Mouse (Mus musculus): Measurements from ENCODE around the gene Krt18. TPM values are rescaled to one million over a fixed set of nuclear protein-coding genes. Genes with fewer than 3 reads are reported as not detected.

Gene Krt18
- total RNA-seq, 2 experiments from 2014 or later = 20.2 to 24.9 TPM

DNA sequence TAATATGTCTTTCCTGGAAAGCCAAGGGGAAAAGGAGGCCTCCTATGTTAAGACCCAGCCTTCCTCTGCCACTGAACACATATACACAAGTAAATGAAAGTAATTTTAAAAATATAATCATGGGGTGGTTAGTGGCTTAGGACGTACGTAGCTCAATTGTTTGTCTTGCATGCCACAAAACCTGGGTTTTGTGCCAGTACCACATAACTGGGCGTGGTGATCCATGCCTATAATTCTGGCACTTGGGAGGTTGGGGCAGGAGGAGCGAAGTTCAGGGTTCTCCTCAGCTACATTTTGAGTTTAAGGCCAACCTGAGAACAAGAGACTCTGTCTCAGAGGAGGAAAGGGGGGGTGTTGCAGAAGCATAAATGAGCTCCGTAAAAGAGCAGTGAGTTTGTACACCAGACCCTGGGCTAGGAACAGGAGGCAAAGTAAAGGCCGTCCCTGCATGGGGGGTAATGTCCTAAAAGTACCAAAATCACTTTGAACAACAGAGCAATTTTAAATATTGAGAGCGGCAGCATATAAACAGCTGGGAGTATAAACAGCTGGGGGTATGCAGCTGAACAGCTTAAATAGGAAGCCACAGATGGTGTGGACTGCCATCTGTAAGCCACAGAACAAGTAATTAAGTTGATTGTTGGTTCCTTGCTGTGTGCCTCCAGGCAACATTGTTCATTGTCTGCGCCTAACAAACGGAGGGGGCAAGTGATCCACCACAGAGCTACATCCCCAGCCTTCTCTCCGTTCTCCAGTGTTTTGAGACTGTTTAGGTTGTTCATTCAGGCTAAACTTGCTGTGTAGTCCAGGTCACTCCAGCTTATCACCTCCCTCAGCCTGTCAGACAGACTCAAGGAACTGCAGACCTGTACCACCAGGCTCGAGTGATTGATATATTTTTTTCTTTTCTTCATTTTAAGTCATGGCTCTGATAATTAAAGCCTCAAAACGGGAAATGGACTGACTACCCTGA lies 20.6 kb upstream of the Krt18 start:
- ATAC-seq (replicated peaks; ENCODE audit: poor library complexity, severe bottlenecking) = no peak

DNA sequence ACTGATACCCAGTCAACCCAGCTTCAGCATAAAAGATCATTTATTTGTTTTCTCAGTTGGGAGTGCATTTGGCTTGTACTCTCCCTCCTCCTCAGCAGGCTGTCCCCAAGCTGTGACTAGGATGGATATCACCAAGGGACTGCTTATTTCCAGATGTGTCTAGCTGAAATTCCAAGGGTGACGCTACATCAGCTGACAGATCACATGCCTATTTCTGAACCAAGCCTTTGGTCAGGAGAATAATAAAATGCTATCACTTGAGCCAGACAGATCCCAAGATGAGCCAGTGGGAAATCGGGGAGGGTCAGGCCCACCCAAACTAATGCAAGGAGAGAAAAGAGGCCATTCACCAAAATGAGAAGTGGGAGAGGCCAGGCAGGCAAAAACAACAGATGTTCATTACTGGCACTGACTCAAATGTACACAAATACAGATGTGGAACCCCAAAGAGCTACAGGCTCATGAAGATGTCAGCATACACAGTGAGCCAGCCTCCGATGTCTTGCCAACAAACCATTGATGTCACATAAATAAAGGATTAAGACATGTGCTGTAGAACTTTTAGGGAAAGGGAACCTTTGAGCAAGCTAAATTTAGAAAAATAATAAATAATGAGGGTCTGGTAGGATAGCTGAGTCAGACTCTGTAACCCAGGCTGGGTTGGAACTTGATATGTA lies 17.3 kb upstream of the Krt18 start:
- ATAC-seq (replicated peaks; ENCODE audit: poor library complexity, severe bottlenecking) = no peak

DNA sequence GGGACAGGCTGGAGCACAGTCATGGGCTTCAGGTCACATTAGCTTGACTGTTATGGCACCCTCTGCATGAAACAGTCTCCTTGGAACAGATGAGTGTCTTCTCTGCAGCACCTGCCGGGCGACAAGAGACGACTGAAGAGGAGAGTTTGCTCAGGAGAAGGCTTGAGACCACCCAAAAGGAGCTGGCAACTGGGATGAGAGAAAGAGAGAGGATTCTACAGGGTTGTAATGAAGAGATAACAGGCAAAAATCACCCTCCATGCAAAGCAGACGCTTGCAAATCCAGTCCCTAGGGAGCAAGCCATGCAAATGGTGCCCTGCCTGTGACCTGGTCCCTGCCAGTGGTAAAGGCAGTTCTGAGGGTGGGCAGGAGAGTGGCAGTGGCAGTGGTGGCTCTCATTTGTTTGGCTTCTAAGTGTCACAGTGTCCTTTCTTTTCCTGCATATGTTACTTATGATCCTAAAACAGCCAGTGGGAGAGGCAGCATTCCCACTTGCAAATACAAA lies 15.7 kb upstream of the Krt18 start:
- ATAC-seq (replicated peaks; ENCODE audit: poor library complexity, severe bottlenecking) = no peak

DNA sequence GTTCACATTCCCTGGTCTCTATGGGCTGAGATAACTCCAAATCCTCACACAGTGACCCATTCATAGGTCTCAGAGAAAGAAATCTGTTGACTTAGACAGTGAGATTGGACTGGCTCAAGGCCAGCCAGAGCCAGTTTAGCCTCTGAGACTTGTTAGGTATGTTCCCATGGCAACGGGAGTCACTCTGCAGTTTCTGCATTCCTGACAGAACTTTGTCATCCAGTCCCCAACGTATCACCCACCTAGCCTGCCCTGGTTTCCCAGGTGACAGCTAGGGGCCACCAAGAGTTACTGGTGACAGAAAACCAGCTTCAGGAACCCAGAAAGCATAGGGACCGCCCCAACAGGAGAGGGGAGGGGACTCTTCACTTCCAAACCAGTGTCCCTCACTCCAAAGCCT lies 14.3 kb upstream of the Krt18 start:
- no peak for ATAC-seq (replicated peaks; ENCODE audit: poor library complexity, severe bottlenecking)

DNA sequence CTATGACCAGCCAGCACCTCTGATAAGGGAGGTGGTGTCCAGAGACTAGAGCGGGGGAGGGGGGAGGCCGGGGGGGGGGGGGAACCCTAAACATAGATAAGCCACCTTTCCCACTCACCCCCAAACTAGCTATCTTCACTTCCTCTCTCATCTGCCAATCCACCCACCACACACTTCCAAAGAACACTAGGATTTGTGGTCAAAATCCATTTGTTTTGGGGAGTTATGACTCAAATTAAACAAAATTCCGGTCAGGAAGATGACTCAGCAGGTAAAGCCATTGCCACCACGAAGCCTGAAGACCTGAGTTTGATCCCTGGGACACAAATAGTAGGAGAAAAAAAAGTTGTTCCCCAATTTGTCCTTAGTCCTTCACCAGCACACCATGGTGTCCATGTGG lies 13.1 kb upstream of the Krt18 start:
- no peak for ATAC-seq (replicated peaks; ENCODE audit: poor library complexity, severe bottlenecking)

DNA sequence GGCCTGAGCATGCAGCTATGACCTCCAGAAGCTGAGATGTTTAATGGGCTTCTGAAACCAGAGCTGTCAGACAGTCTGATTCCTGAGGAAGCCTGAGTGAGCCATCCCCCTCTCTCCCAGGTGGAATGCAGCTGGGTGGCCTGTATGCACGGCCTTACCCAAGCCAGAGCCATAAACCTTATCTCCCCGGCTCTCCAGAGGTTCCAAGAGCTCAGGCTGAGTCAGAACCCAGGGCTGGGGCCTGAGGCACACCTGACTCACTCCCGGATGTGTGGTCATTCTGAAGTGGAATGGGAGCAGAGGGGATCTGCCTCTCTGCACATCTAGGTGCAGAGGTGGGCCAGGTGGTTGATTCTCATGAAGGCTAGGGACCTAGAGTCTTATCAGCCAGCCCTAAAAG lies 11.9 kb upstream of the Krt18 start:
- no peak for ATAC-seq (replicated peaks; ENCODE audit: poor library complexity, severe bottlenecking)

DNA sequence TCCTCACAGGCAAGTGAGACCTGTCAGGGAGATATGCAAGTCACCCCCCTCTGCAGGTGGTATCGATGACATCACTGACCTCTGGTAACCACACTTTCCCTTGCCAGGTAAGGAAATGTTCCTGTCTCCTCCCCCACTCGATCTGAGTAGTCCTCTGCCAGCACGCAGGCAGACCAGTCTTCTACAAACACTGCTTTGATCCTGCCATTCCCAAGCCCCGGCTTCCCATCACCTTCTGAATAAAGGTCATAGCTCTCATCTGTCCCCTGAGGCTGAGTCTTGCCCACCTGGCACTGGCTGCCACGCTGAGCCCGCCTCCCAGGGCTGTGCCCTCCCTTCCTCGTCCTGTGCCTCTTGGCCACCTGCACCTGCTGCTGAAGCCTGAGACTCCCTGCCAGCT lies 11.2 kb upstream of the Krt18 start:
- ATAC-seq (replicated peaks; ENCODE audit: poor library complexity, severe bottlenecking) = no peak

DNA sequence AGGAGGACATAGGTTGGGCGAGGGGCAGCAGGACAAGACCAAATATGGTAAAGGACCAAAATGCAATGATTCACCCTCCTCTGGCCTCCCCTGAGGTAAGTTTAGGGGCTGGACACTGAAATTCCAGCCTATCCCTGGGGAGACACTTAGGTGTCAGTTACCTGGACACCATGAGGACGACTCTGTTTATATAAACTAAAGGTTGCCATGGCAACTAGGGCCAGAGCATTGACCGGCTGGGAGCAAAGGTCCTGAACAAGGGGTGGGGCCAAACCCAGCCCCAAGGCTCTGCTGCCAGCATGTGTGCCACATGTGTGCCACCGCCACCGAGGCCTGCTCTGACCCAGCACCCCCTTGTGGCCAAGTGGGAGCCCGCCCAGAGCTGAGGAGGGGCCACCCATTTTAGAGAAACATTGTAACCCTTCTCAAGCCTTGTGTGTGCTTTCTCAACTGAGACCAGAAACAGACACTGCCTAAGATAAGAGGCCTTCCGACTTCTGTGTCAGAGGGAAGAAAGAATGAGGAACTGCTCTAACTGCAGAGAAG lies 10.0 kb upstream of the Krt18 start:
- peak; percentile 89 for ATAC-seq (replicated peaks; ENCODE audit: poor library complexity, severe bottlenecking)

DNA sequence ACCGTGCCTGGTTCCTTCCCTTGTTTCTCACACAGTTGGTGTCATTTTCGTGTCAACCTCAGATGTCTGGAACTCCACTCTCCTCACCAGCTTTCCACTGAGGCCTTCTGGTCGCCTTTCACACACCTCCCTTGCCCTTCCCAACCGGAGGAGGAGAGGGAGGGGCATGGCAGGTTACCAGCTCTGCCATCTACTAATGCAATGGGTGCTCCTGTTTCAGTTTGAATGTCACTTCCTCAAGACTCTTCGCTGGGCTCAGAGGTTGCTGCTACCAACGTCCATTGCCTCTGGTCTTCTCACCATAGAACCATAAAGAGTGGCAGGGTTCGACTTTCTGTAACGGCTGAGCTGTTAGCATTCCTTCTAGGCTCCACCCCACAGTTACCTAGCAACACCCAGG lies 5.5 kb upstream of the Krt18 start:
- peak; percentile 50 for ATAC-seq (replicated peaks; ENCODE audit: poor library complexity, severe bottlenecking)

DNA sequence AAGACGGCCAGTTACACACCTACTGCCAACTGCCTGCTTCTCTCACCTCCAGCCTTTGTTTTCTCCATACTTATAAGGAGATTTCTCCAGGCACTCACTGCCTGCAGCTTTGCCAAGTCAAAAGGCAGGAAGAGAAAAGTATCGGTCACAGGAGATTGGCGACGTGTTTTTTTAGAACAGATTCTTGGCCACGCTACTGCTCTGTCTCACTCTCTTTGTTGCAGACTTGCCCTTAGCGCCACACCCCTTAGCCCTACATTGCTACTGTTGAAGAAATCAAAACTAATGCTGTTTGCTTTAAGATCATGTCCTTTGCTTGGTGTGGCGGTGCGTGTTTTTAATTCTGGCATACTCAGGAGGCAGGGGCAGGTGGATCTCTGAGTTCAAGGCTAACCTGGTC lies 4.1 kb upstream of the Krt18 start:
- no peak for ATAC-seq (replicated peaks; ENCODE audit: poor library complexity, severe bottlenecking)

DNA sequence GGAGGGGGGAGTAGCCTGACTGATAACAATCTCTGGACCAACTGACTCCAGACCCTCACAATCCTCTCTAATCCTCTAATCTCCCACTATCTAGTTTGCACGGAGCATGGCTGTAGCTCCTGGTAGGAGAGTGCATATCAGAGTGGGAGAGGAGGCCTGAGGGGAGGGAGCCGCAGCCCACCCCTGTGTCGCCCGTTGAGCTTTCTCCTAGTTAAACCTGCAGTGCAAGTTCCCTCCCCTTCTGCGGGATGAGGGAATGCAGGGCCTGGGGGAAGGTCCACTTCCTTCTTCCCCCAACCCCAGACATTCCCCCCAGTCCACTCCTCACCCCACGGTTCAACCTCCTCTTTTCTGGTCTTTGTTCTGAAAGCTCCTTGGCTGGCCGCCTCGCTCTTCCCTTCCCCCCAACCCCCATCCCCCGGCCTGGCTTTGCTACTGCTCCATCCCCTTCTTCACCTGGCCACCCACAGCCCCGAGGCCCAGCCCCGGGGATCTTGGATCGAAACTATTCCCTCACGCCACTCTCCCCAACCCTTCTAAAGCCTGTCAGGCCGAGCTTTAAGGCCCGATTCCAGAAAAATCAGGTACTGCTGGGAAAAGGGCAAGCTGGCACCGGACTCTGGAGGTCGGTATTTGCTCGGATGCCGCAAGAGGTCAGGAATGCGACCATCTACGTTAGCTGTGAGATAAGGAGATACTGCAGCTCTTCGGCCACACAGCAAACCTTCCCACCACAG lies 2.7 kb upstream of the Krt18 start:
- ATAC-seq (replicated peaks; ENCODE audit: poor library complexity, severe bottlenecking) = peak; percentile 34

DNA sequence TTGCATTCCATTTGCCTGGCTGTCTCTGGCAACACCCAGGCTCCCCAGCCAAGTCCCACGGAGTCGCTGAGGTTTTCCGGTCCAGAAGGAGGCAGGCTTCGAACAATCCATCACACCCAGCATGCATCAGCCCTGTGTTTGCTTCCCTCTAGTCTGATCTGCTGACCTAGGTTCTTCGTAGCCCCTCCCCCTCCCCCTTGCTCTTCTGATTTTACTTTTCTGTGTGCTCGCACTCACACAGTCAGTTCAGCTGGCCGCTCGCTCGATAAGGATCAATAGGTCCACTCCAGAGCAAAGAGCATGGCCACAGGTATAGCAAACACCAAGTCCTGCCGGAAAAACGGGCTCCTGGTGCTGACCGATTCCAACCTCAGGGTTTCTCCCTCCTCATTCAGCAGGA lies 1.6 kb upstream of the Krt18 start:
- ATAC-seq (replicated peaks; ENCODE audit: poor library complexity, severe bottlenecking) = no peak

DNA sequence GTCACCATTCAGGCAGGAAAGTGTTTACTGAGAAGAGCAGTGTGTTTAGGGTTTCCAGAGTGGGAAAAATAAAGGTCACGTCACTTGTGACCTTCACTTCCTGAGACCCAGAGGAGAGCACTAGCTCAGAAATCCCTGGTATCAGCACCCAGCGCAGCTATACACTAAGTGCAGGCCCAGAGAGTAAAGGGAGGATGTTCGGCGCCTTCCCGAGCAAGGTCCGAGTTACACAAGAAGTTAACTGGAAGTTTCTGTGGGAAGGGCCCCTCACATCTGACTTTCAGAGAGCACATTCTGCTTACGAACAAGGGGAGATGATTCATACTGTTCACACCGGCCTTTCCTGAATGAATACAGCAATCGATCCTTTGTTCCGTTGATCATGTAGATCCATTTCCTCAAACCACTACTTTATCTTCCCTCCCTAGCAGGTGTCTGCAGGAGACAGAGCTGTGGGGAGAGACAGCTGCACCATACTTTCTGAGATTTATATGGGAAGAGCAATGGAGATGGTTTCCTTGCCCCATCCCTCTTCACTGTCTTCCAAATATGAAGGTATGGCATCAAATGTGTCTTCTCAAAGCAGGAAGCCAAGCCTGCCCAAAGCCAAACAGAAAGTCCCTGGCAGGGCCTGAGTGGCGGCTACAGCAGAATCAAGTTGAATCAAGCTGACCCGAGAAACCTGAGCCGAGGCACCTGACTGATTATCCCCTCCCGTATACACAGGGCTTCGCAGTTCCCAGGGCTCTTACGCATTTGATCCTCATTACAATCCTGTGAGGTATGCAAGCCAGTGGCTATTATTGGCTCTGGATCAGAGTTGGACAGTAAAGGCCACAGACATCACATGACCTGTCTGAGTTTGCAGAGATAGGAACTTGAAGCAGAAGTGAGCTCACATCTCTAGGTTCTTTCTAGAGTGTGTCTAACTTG lies 6.4 kb downstream of the Krt18 start:
- no peak for ATAC-seq (replicated peaks; ENCODE audit: poor library complexity, severe bottlenecking)

DNA sequence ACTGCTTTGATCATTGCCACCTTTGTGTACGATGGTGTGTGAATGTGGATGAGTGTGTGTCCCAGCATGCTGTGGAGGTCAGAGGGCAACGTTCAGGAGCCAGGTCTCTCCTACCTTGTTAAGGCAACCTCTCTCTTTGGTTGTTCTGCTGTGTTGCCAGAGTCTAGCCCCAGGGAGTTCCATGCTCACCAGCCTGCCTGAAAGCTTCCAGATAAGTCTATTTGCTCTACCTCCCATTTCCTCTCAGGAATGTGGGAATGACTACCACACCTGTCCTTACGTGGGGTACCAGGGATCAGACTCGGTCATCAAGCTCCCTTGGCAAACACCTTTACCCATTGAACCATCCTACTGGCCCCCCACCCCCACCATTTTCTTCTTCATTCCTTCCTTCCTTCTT lies 12.3 kb downstream of the Krt18 start:
- no peak for ATAC-seq (replicated peaks; ENCODE audit: poor library complexity, severe bottlenecking)

DNA sequence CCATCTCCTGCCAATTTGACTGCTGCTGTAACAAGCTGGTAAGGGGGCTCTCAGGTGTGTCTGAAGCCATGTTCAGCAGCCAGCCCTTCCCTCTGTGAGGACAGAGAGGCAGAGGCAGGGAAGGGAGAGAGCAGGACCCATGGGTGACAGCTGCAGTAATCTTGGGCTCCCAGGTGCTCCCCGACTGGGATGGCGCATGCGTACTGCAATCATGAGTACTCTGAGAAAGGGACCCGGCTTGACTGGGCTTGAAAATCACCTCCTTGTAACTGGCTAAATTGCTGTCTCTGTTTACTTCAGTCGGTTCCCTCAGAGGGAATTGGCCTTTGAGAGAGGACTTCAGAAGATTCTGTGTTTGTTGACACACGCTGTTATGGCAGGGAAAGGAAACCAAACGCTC lies 14.0 kb downstream of the Krt18 start:
- ATAC-seq (replicated peaks; ENCODE audit: poor library complexity, severe bottlenecking) = no peak

DNA sequence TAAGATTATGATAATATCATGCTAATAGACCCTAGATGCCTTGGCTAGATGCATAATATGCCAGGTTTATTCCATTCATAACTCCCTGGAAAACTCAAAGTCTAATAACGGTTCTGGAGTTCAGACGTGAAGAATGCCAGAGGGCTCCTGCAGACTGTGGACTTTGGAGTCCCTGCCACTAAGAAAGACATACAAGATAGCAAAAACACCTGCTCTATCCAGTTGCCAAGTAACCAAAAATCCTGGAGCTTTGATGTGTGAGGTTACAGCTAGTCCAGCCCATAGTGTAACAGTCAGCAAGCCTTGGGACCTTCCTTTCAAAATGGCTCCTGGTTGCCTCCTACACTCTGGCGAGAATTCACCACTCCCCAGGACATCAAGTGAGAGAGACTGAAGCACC lies 16.8 kb downstream of the Krt18 start:
- no peak for ATAC-seq (replicated peaks; ENCODE audit: poor library complexity, severe bottlenecking)

DNA sequence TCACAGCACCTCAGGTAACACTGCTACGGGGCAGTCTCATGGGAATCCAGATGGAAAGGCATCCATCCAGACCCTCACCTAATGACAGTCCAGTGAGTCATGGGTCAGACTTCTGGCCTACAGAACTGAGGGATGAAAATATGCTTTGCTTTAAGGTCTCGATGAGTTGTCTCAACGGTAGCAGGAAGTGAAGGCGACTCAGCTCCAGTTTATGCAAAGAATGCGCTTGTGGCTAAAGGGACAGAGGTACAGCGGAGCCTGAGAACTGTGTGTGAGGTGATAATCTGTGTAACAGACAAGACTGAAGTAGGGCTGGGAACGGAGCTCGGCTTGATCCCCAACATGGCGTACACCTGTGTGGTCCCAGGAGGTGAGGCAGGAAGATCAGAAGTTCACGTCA lies 17.7 kb downstream of the Krt18 start:
- no peak for ATAC-seq (replicated peaks; ENCODE audit: poor library complexity, severe bottlenecking)

DNA sequence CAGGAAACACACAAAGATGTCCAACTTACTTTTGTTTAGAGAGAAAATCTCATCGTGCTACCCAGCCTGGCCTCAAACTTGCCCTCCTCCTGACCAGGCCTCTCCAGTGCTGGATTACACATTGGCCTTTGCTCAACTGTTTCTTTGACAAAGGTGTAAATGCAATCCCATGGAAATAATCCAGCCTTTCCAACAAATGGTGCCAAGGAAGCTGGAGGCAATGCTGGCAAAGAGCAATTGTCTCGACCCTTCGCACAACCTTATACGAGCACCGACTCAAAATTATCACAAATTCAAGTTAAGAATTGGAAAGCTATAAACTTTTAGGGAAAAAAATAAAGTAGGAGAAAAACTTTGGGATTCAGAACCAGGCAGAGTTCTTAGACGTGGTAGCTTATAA lies 20.0 kb downstream of the Krt18 start:
- no peak for ATAC-seq (replicated peaks; ENCODE audit: poor library complexity, severe bottlenecking)

DNA sequence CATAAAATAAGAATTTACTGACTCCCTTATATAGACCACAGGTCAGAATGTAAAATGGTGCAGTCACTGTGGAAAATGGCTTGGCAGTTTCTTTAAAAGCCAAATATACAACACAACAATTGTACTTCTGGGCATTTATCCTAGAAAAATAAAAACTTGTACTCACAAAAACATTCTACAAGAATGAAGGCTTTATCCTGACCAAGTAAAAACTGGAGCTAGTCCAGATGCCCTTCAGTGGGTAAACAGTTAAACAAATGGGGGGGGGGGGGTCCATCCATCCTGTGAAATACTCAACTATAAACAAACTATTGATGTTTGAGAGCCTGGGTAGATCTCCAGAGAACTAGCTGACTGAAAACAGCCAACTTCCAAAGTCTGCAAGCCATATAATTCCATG lies 21.9 kb downstream of the Krt18 start:
- no peak for ATAC-seq (replicated peaks; ENCODE audit: poor library complexity, severe bottlenecking)
